Mouse (Mus musculus): ENCODE measurements at regions not wholly inside any gene's neighbourhood (a gene's known extent, or its start where the extent isn't known, plus 50 kb on each side); places are given as distances from the start of the nearest gene placed in this dataset.
A peak's percentile ranks its signal among the peaks of the same experiment; 100 is the strongest.

DNA sequence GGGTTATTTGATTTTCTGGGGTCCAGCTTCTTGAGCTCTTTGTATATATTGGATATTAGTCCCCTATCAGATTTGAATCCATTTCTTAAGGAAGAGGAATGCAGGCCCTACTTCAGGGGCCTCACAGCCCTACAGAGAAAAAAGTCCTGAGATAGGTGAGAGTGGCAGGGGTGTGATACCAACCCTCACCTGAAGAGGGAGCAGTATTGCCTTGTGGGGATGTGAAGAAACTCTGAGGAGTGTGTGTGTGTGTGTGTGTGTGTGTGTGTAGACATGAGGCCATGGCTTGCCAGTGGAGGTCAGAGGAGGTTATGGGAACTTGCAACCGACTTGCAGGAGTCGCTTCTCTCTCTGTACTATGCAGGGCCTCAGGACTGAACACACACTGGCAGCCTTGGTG is 141.2 kb downstream of the Tex29 start:
- DNase-seq = peak in 1 of 2 experiments; percentile 24

DNA sequence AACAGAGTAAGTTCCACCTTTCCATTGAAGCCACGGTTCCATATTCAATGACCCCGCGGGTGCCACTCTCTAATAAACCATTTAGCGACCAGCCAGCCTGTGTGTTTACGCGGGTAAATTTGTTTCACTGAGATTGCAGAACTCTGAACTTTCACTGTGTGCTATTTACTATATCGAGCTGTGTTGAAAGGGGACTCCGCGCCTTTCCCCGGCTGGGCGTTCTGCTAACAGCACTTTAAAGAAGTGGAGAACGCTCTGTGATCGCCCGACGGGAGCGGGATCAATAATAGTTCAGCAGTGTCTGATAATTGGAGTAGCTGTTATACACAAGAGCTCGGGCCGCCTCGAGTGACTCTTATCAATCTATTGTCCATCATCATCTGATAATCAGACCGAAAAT is 149.8 kb downstream of the Tex29 start:
- DNase-seq = no peak

DNA sequence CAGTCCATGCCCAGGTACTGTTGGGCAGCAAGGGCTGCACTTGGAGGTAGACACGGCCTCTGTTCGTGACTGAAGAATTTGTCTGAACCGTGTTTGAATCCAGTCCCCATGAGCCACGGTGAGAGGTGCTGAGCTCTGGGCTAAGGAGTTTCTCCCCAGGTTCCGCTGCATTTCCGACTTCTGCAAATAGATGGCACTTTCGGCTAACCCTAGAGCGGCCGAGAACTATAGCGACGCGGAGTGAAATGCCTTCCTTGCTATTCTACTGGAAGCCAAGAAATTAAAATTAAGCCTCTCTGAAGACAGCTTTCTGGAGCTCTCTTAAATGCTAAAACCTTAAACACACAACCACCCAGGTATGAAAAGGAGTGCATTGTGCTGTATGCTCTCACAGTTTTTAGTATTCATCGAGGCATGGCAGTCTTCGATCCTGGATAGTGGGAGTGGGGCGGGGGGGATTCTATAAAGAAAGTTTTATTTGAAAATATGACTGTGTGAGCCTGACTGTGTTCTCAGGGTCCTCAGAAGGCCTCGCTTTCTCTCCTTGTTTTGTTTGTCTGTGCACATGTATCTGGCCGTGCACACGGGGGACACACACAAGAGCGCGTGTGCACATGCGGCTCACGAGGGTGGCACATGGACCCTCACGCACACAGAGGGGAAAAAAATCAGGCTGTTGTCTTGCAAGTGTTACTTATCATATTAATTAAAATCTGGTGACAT is 159.6 kb downstream of the Tex29 start:
- peak; percentile 76 to 78 for DNase-seq

DNA sequence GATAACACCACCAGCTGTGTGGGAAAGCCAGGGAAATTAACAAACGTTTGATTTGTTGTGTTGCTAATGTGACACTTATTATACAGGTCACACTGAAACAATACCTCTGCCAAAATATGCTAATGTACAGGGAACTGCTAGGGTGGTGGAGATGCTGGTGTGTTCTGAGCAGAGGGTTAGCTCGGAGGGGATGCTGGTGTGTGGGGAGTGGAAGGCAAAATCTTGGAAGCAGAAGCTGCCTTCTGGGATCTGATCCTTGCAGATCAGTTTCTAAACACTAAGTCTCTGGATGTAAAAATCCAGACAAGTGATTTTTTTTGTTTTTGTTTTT is 160.2 kb downstream of the Tex29 start:
- no peak for DNase-seq

DNA sequence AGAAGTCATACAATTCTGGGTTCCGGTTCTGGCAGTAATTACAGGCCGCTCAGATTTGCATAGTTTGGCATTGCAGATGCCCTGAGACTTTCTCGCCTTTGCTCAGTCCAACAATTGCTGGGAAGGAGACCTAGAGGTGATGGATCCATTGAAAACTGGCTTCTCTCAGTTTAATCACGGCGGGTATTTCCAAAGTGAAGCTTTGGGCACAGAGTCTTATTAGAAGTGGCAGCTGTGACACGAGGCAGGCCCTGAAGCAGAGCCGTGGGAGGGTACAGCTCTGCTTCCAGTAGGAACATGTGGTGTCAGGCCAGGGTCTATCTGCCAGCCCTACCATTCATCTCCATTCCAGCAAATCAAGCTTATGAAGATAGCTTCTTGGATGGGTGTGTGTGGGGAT is 164.0 kb downstream of the Tex29 start:
- DNase-seq = no peak

DNA sequence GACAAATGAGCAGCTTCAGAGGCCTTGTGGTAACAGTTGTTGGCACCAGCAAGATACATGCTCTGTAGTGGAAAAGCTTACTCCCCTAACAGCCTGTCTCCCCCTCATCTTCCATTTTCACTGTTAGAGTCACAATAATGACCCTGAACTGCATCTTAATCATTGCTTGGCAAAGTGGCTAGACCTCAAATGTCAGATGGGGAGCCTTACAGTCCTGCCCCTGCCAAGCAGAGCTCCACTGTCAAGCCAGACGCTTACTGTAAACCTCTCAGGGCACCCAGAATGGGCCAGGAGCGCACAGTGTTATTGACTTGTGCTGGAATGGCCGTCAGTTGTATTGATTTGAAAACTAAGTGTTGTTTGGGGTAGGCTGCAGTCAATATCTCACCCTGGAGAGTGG is 172.5 kb downstream of the Tex29 start:
- DNase-seq = no peak

DNA sequence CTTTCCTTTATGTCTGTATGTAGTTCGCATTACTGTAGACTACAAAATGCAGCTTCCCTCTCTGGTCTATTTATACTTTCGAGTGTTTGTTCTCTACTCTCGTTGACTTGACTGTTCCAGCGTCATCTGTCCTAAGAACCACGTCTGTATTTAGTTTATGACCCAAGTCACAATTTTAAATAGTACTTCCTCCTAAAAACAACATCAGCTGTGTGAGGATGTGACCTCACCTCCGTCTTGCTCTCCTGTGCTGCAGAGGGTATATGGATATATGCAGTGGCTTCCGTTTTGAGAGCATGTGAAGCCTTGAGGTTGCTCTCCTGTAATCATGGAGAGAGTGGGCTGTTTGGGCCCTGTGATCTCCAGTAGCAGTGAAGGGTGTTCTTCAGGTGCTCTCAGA is 177.5 kb downstream of the Tex29 start:
- DNase-seq = no peak

DNA sequence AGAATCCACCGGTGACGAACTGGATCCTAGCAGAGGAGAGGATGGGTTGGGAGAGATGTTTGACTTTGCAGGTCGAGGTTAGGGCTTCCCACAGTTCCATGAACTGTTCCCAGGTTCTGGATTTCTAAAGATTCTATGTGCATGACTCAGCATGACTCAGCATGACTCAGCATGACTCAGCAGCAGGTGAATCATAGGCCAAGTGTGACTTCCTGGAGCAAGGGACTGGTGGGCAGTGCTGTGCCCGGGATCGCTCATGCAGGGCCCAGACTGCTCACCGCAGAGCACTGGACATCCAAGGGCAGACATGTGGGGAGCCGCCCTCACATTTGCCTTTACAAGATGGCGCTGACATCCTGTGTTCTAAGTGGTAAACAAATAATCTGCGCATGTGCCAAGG is 179.0 kb downstream of the Tex29 start:
- no peak for DNase-seq

DNA sequence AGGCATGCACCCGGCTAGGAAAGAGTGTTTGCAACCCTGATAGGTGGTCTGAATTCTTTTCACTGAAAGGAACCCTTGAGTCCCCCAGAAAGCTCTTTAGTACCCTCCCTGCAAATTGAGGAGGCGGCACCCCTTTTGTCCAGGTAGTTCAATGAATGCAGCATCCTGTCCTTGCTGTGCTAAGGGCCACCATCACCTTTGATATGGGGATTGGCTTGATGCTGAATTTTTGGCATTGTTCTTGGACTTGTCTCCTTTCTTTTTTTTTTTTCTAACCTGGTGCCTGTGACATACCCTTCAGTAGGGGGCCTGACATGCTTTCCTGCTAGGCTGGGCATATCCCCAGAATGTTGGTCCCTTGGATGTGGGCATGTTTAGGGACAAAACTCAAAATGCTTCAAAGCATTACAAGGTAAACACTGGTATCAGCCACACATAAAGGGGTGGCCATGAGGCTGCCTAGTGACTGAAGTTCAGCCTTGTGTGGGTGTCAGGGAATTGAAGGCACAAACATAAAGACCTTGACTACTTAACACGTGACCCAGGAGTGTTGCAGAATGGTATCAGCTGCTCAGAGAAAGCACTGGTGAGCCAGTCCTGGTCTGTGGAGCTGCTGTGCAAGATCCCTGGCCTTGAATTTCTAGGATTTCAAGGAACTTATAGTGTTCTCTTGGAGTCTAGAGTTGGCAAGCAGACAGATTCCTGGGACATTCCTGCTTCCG is 183.6 kb downstream of the Tex29 start:
- DNase-seq = no peak

DNA sequence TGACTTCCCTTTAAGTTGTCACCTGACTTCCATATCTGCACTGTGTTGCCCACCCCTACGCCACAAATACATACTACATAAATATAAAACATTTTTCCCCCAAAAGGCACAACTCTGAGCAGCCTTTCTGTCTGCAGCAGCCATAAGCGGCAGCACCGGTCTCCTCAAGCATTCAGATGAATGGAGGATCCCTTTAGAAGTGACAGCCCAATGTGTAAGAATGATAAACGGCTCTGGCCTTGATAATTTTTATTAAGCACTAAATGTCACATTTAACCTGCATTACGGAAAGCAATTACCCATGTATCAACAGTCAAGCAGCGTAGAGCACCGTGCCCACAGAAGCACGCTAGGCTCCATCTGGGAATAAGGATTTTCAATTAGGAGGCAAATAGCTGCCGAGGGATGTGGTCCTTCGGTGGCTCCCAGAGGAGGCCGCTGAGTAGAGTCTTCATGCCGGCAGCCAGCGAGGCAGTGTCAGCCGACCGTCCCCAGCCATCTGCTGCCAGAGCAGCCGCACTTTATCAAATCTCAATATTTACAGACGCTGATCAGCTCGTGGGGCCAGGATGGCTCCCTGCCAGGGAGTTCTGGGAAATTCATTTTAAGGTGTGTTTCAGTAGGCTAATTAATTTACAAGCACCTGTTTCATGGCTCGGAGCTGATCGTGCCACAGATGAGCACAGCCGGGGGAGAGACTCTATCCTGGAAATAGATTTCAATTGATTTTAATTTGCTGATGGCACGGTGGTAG is 190.3 kb downstream of the Tex29 start:
- DNase-seq = peak in 1 of 2 experiments; percentile 9

DNA sequence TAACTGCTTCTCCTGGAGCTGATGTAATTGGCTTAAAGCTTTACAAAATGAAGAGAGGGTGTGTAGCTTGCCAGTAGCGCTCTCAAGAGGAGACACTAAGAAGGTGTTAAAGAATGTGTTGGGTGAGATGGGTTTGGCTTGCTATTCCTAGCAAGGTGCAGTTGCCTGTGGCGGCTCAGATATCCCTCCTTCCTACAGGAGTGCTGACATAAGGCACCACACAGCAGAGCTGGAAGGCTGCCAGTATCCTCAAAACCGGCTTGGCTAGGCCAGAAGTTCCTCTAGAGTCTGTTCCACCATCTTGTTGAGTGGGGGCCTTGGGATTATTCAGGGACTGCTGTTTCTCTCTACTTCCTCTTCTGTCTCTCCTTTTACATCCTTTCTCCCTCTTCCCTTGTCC is 191.5 kb downstream of the Tex29 start:
- DNase-seq = peak in 1 of 2 experiments; percentile 29

DNA sequence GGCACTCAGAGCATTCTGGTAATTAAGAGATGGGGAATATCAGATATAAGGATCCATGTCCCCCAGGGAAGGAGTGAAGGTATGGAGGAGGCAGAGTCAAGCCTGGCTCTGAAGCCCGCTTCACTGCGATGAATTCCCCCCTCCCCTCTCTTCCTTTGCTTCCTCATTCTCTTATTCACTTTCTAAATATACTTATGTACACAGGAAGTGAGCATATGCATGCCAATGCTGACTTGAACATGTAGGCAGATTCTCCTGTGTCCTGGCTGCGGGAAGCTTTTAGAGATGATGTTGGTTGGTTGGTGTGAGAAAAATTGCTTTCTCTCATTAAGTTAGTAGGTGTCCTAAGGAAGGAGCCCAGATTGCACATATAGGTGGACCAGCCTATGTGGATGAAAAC is 192.1 kb downstream of the Tex29 start:
- no peak for DNase-seq

DNA sequence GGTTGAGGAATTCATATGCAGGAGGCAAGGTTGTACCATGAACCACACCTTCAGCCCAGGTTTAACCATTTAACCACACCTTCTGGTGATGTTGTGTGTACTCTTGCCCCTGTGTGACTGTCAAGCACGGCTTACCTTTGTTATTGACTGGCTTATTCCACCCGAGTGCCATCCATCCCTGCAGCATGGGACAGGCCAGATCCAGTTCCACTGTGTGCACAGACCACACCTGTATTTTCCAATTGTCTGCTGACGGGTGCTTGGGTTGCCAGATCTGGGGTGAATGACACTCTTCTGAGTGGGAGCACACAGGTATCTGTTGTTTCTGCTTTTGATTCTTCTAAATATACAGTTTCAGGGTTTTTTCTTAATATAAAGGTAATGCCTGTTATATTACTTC is 196.1 kb downstream of the Tex29 start:
- no peak for DNase-seq

DNA sequence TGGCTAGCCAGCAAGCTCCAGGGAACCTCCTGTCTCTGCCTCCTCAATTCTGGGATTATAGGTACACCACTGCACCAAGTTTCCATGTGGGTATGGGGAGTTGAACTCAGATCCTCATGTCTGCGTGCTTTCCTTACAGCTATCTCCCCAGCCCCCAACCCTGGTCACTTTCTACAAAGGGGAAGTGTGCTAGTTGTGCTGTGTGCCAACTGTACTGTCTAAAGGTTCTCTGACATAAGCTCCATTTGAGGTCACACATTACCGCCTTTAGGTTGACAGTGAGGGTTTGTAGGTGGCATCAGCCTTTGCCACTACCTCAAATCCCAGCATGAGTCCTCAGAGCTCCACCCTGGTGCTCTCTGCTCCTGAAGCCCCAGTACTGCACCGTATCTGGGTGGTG is 200.7 kb downstream of the Tex29 start:
- DNase-seq = no peak

DNA sequence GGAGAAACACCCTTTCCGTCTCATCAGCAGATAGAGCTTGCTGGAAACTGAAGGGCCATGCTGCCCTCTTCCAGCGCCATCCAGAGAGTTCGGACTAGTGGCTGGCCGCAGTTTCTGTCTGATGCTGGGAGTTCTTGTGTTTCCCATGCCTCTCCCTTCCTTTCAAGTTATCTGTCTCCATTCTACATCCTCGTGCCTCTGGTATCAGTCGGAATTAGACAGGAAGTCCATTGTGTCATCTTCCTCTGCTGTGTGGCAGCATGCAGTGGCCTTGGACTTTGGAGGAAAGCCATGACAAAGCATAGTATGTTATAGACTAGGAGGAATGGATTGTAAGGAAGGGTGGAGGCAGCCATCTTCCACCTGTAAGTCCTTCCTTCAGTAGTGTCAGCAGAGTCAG is 201.4 kb downstream of the Tex29 start:
- no peak for DNase-seq

DNA sequence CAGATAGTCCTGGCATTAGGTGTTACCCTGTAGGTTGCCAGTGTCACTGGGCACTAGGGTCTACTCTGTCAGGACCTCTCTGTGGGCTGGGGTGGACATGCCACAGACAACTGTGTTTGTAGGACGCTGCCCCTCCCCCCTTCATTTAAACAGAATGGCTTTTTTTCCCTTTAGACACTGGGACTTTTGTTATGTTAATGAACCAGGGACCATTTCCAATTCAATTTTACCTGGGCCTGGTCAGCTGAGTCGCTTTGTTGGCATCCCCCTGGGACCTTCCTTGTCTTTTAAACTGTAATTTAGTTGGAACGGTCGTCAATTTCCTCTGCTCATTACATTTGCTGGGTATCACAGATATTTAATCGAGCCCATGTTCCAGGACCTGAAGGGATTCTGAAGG is 210.6 kb downstream of the Tex29 start:
- no peak for DNase-seq

DNA sequence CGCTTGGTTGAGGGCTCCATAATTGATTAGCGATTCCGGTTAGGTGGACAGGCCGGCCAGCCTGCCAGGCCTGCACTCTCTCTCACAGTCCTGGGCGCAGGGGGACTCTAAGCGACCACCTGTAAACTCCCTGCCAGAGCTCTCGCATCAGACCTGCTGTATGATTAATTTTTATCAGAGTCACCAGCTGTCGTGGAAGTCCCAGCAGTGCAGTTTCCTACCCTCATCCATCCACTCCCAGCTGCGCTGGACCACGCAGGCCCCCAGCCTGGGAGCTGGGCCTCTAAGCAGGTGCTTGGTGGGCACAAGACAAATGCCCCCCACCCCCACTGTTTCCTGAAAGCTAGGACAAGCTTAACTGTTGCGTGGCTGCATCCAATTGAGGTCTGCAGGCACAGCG is 211.1 kb downstream of the Tex29 start:
- DNase-seq = no peak

DNA sequence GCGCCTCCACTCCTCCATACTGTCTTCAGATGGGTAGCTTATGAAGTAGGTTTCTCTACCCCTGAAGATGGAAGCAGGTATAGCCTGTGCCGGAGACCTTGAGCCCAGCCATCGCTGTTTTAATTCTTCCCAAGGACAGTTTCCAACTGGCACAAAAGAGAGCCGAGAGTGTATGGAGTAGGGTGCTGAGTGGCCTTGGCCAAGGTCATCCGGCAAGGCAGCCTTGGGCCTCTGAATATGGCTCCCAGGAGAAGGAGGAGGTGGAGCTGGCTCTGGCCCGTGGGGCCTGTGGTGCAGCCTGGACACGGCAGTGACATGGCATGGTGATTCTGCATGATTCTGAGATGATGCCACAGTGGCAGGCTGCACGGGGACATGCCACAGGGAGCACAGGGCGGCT is 215.7 kb downstream of the Tex29 start:
- DNase-seq = no peak

DNA sequence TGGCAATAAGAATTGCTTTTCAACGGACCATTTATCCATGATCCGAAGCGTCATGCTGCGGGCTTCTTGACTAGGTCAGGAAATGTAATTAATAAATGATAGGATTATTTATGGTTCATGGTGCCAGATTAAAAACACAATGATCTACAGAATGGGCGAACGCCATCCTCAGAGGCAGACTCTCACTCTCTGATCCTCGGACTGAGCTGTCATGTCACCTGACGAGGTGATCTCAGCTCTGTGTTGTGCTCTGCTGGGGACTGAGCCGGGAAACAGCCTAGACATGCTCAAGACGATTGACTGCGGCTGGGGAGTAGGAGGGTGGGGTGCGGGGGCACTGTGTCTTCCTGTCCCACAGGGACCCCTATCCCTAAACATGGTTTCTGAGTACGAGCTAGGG is 217.4 kb upstream of the A230072I06Rik start:
- DNase-seq = no peak

DNA sequence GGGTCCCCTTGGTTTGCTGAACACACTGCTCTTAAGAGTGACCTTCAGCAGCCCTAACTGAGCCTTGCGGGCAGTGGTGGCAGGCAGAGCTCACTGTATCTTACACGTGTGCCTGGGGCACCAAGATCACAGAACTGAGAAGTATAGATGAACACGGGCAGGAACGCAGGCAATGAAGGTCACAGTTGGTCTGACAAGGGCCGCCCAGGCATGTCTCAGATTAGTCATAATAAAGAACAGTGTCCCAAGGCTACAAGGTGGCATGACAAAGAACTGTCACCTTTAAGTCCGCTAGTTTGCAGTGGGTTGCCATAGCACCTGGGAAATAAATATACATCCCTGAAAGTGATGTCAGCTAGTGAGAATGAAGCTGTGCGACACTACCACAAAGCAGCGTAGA is 215.9 kb upstream of the A230072I06Rik start:
- no peak for DNase-seq

DNA sequence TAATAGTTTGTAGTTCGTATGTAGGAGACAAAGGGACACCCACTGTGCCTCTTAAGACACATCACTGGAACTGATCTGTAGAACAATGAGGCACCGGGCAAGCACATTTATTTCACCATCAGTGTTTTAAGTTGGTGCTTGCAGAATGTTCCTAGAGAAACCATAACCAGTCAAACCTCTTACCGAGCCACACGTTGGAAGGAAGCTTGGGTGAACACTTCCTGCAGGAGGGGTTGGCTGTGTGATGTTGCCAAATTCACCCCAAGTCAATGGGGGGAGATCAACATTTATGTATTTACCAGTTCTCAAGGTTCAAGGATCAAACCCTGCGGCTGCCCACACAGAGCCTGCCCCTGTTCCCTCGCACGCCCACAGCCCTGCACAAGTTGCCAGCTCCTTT is 214.0 kb upstream of the A230072I06Rik start:
- DNase-seq = no peak

DNA sequence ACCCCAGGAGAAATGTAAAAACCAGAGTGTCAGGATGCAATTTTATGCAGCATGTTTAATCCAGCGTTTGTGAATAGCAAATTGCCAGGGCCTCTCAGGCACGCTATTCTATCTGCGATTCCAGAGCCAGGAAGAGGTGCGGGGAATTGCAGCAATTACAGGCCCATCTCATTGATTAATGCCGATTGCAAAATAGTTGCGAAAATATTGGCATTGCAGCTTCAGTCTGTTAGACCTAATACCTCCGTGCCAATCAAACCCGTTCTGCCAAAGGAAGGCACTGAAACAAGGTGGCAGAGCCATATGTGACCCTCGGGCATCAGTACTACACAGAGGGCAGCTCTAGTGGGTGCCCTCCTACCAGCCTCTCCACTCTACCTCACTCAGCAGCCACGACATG is 212.2 kb upstream of the A230072I06Rik start:
- no peak for DNase-seq

DNA sequence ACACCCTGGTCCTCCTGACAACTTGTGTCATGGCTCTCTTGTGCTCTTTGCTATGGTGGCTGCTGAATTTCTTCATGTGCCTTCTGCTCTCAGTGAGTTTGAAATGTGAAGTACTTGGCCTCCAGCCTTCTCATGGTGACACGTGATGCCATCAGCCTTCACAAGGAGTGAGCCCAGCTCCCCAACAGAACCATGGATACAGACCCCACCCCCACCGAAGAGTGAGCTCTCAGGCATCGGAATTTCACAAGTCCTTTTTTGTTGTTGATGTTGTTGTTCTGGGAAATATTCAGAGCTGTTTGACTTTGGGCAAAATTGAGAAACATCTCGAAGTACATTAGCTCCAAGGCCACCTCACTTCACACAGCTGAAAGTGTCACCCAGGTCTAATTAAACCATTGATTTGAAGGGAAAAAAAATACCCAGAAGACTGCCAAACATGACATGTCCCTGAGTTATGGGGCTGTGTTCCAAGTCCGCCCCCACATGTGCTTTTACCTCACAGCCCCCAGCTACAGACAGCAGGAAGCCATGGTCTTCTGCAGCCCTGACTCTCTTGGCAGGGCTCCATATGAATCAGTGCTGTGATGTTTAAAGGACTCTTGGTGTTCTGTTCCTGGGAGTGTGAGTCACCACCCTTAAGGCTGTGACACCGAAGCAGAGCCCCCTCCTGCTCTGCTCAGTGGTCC is 205.2 kb upstream of the A230072I06Rik start:
- peak in 1 of 2 experiments; percentile 9 for DNase-seq

DNA sequence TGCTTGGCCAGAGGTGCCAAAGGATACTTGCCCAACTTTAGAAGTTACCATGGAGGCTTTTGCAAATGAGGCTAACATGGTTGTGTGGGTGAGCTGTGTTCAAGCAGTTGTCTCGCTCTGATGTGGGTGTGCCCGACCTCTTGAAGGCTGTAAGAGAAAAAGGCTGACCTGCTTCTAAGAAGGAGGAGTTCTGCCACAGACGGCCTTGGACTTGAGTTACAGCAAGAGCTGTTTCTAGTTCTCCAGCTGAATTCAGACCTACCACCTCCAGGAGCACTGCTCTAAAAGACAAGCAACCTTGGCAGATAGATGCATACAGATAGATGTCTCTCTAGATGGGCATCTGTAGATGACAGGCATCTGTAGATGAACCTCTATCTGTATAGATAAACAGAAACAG is 202.7 kb upstream of the A230072I06Rik start:
- no peak for DNase-seq
